Mouse (Mus musculus): ENCODE measurements at regions not wholly inside any gene's neighbourhood (a gene's known extent, or its start where the extent isn't known, plus 50 kb on each side); places are given as distances from the start of the nearest gene placed in this dataset.

GRCm38 (mm10) chr8:24215510-24216138, 510.0 kb downstream of the Adam3 start:
- TF ChIP-seq CTCF (IDR thresholded peaks at IDR 0.05; ENCODE audit: borderline replicate concordance, control insufficient read depth, extremely low read depth, insufficient read depth, low read length, poor library complexity): no peak
- no peak for TF ChIP-seq POLR2A (IDR thresholded peaks at IDR 0.05; ENCODE audit: control insufficient read depth, extremely low read depth, insufficient read depth, low read length, poor library complexity)
